Mouse (Mus musculus): ENCODE measurements around the gene Cdkl5. TPM values are rescaled to one million over a fixed set of nuclear protein-coding genes. Genes with fewer than 3 reads are reported as not detected.
"Not testable (repeated sequence)": the region's sequence is repeated elsewhere in the genome, so short reads cannot be mapped to it uniquely, and the experiment has no call there.

Gene Cdkl5
- polyA plus RNA-seq, 3 experiments from 2014 or later: 0.42 to 0.56 (median 0.43) TPM

DNA sequence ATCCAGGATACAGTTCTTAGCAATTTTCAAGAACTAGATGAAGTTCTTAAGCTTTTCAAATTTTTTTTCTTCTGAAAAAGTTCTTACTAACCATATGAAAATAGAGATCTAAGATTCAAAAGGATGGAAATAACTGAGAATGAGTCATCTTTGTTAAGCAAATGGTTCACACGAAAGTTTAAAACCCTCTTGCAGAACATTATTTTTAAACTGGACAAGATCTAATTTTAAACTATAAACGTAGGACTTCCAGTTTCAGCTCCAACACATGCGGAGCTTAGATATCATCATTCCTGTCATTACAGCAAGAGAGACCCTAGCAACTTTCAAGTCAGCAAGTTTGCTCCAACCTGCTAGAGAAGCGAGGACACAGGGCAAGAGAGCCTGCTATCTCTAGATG lies 88.0 kb downstream of the Cdkl5 start:
- no peak for ATAC-seq

DNA sequence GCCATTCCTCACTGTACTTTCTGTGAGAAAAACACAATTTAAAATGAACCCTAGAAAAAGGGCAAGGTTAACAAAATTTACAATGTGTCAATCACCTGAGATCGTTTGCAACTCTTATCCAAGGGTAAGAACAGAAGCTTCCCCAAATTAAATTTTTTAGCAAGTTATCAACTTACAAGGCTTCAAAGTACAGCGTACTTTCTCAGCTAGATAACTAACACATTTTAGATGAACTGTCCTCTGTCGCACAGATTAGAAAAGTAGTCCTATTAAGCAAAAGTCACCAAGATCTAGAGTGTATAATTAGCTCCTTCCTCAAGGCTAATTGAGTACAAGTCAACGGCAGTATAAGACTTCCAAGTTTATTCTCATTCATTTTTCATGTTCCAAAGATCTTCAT lies 88.6 kb downstream of the Cdkl5 start:
- no peak for ATAC-seq

DNA sequence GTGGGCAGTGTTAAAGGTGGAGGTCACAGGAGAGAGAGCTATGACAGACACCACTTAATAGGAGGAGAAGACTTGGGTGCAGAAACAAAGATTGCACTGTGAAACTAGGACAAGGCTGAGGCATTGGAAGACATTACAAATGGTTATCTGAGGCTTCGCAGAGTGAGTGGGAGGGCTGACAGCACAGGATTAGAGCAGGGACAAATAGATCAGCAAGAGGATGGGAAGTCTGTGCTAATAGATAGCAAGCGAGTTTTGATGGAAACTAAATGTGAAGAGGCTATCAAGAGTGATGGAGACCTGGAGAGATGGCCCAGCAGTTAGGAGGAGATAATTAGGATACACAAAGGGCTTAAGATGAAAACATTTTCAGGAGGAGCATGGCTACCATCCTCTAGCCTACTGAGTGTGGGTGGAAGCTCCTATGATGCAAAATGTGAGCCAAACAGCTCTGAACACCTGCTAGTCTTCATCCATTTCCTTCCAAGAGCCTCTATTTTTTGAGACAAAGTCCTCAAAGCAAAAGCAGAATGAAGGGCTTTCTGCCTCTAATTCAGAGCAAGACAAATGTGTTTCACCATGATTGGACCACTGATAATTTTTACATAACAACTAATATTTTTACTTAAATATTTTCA lies 89.3 kb downstream of the Cdkl5 start:
- ATAC-seq: no peak

DNA sequence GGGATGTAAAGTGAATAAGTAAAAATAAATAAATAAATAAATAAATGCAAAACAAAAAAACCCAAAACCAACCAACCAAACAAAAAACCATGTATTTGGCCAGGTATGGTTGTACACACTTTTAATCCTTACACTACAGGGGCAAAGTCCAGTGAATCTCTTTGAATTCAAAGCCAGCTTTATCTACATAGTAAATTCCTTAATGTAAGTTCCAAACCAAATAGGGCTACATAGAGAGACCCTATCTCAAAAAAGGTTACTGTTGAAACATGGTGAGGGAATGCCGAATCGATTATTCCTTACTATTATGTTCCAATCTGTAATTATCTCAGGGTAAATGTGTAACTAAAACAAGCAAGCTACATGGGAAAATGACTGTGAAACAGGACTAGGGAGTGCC lies 93.4 kb downstream of the Cdkl5 start:
- no peak for ATAC-seq

DNA sequence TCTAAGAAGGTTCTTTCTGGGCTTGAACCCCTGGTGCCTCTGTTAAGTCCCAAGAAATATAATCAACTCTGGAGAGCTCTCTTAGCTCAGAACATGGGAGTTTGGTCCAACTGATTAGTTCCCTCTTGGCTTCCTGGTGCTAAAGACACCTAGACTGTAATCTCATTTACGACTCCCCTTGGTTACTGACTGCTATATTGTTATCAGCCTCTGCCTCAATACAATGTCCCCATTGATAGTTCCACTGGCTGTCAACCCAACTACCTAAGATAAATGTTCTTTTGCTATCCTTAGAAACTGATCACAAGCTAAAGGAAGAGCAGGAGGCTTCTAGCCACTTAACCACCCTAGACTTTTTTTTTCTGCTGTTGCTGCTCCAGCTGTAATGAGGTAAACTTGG lies 102.4 kb downstream of the Cdkl5 start:
- ATAC-seq: no peak

DNA sequence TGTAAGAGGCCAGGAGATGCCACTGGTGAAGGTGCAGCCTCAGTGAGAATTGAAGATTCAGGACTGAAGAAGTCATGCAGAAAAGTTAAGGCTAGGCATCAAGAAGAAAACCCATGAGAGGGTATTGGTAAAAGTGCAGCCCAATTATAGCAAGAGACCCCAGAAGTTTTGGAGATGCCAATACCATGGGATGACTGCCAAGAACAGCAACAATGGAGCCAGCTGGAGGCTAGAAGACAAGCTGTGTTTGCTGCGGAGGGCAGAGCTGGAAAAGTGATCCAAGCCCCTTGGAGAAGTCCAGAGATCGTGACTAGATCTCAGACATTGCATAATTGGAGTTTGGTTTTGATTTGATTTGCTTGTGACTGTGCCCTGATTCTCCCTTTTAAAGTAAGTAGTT lies 108.2 kb downstream of the Cdkl5 start:
- no peak for ATAC-seq

DNA sequence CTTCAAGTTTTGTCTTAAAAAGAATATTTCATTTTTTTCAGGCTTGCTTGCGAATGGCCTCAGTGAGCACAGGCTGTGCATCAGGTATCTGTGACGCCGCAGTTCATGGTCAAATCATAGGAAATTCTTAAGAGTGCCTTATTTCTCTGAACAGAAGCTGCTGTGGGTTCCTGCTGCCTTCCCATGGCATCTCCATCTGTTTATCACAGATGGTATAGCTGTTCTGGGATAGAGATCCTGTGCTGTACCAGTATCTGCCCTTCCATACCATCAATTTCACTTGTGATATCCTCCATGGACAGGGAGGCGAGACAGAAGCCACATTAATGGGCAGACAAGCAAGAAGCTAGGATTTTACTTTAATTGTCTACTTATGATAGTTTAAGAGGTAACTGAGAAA lies 127.9 kb downstream of the Cdkl5 start:
- ATAC-seq: no peak

DNA sequence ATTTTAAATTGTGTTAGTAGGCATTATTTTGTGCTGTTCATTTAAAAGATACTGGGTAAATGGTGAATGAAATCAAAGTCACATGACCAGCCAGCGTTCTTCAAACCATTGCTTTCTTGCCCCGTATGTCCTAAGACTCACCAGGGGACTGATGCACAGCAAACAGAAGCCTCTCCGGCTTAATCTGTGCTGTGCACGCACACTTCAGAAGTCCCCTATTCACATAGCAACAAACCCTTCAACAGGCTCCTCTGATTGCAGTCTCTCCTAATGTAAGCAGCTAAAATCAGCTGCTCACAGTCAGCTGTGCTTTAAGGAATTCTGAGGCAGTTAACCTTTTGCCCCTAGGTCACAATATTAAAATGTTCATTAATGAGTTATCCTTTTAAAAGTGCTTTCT lies 129.5 kb downstream of the Cdkl5 start:
- no peak for ATAC-seq

DNA sequence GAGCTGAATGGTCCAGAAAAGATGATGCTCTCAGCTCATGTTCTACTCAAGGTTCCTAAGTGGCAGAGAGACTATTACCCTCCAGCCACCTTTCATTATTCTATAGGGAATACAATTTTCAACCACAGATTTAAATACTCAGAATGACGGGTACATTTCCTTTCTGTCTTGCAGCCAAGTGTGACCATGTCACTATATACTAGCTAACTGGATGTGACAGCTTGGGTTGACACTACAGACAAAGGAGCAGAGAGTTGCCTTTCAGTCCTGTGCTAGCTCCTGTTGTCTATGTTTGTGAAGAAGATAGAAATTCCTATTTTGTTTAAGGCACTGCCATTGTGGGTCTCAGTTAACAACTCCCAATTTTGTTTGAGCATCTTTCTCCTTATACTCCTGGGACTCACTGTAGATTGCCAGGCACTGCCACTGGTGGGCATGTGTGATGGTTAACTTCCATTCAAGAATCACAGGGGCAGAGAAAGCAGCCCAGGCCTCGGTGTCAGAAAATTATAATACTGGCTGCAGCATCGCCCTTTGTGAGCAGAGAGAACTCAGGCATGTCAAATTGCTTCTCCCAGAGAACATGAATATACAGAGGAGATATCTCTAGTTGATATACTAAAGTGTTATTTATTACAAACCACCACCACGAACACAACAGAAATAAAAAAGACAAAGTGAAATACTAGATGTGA lies 130.7 kb downstream of the Cdkl5 start:
- ATAC-seq: no peak

DNA sequence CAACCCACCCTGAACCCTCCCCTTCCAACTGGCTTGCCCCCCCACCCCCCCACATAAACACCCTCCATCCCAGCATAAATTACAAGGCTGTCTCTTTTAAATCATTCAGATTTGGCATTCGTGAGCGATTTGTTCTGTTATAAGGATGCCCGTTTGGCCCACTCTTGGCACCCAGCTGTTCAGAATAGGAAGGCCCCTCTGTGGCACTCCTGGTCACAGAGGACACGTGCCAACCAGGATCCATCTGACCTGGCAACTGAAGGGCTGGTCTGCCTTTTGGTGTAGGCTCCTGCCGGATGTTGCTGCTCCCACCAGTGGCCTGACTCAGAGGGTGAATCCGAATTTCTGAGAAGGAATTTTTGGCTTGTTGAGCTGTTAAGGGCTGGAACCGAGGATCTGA lies 186.3 kb downstream of the Cdkl5 start:
- no peak for ATAC-seq

DNA sequence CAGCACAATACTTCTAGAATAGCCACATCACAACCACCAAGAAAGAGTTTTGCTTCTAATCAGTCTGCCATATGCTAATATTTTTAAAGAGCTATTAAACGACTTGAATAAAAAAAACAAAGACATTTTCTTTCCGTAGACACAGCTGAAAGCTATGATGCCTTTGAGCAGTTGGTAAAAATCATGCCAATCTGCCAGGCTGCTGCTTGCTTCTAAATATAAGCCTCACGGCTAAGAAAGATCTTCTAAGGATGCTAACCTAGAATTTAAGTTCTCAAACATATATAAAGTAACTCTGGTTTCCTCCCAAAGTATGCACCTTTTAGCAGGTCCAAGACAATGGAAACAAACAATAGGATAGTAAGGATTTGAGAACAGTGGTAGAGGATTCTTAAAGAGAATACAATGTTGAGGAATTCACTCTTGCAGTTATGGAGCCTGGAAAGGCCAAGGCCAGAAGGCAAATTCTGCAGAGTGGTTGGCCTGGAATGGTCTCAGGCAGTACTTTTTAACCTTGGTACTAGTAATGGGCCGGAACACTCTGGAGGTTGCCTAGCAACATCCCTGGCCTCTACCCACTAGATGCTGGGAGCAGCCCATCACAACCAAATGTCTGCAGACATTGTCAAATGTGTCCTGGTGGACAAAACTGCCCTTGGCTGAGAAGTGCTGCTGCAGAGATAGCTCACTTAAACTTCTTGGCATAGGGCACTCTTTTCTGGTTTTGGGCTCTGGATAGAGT lies 189.9 kb downstream of the Cdkl5 start:
- no peak for ATAC-seq

DNA sequence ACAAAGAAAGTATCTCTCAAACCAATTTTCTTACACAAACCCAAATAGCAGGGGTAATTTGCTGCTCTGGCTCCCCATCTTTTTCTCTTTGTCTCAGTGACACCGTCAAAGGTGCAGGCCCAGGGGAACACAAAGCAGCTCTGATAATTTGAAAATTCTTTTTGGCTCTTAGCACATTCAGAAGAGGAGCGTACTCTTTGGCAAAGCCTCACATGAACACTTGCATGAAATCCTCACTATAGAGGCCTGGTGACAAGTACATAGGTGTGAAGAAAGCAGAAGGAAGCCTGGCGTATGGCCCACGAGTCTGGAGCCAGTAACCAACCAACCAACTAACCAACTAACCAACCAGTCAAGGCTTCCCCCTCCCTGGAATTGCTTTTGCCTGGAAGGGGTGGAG lies 199.6 kb downstream of the Cdkl5 start:
- ATAC-seq: no peak

DNA sequence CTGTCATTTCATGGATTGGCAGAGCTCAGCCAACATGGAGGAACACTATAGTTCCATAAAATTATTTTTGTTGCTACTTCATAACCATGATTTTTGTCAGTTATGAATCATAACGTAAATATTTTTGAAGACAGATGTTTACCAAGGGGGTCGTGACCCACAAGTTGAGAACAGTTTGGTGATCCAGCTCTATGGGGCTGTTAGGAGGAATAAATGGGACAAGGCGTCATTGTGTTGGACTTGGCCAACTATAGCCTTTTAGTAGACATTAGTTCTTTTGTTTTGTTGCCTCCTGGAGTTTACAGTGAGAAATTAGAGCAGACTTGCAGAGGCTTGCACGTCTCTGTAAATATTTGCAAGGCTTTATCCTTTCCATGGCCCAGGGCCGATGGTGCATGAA lies 212.2 kb downstream of the Cdkl5 start:
- ATAC-seq: no peak

DNA sequence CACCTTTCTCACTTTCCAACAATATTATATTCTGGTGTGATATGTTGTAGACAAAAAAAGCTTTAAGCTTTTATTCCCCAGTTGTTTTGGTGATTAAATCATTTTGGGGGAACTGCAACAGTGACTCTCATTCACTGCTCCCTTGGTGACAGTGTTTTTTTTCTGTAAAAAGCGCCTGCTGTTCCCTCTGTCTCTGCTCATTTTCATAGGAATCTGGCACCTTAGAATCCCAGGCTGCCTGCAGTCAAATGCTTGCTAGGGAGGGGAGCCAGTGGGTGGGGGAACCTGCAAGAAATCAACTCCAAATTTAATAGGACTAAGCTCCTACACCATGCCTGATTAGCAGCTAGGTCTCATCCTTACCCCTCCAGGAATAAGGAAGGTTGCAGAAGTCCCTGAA lies 221.5 kb downstream of the Cdkl5 start:
- ATAC-seq: no peak

DNA sequence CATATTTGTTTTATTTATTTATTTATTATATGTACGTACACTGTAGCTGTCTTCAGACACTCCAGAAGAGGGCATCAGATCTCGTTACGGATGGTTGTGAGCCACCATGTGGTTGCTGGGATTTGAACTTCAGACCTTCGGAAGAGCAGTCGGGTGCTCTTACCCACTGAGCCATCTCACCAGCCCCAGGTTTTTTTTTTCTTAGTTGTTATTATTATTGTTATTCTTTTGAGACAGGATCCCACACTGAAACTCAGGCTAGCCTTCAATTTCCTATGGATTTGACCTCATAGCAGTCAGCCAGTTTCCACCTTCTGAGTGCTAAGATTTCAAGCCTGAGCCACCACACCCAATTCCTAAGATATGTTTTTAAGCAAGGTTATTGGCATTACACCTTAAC lies 224.9 kb downstream of the Cdkl5 start:
- not testable (repeated sequence) for ATAC-seq

DNA sequence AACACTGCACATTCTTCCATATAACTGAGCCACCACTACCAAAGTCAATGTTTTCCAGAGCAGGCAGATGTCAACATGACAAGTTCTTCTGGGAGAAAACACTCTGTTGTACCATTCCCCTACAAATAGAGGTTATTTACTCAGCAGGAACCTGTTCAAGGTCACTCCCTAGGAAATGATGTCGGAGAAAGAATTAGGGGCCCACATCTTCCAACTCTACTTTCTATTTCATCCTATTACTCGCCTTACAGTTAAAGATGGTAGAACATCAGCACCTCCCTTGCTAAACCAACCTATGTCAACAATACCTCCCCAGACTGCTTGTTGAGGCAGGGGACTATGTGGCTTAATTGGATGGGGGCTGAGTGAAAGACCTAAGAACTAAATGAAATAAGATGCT lies 226.8 kb downstream of the Cdkl5 start, which contains the start of gene Rs1:
TSS of gene Rs1 (plus strand) at position 301 of the 400 bp plus-strand sequence.
- no peak for ATAC-seq

DNA sequence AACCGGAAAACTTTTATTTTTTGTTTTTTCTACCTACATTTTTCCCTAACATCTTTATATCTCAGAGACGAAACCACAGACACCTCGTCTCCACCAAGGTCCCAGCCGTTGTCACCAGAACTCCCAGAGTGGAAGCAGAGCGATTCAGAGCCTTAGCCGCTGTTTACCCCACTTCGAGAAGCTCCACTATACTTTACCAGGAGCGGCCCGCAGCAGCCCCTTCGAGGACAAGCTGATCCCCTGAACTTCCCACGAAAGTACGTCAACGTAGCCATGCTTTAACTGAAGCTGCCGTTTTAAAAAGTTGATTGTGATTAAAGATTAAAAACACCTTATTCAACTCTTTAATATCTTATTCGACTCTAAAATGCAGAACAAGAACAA lies 228.3 kb downstream of the Cdkl5 start:
- ATAC-seq: peak; percentile 61

DNA sequence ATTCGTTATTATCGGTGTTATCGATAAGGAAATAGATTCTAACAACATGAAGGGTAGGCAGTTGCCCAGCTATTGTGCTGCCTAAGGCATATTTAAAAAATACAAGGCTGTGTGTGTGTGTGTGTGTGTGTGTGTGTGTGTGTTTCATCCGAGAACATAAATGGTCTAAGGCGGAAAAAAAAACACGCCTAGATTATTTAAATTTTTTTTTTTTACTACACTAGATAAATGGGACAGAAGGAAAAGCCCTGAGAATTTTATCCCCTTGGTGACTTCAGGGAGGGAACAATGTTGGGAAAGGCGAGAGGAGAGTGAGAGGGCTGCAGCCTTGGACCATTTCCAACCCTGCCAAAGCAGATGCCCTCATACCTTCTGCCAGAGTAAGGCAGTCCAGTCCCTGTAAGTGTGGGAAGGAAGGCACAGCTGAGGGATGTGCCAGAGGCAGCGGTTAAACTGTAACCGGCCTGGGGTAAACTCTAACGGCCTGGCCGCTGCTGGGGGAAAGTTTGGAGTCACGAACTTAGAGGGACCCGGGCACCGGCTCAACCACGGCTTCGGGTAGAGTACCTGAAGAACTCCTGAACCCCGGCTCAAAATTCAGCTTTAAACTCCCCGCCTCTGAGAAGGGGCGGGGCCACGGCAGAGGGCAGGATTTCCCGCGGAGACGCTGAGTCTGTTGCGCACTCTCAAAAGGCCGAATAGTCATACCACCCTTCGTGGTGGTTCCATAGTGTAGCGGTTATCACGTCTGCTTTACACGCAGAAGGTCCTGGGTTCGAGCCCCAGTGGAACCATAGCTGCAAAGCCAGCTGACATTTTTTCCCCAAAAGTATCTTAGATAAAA lies 228.9 kb downstream of the Cdkl5 start:
- ATAC-seq: peak; percentile 93

DNA sequence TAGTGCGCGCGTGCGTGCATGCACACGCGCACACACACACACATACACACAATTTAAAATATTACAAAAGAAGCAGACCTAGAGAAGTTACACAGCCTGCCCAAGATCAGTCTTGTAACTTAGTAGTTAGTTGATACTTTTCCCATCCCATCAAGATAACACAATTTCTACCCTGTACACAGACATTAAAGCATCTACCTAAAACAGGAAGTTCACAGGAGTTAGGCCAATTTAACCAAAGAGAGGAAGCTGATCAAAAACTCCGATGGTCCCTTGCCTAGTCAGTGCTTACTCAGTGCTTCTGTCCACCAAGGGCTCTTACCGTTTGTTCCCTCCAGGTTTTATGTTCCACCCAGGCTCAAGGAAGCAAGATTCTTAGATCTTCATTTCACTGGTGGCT lies 243.7 kb downstream of the Cdkl5 start:
- no peak for ATAC-seq

DNA sequence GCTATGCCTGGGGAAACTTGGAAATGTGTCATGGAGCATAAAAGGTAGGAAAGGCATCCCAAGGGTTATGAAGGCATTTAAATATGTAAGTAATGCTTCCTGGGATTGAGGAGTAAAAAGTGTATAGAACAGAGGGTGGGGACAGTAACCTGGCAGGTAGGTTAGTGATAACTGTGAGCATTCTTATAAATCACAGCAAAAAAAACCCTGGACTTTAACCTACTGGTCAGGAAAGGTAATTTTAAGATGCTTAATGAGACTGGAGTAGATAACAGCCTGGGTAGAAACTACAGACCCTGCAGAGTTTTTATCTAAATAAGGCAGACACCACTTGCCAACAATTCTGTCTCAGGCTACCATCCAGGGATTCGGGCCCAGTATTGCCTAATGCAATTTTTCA lies 245.9 kb downstream of the Cdkl5 start:
- no peak for ATAC-seq

DNA sequence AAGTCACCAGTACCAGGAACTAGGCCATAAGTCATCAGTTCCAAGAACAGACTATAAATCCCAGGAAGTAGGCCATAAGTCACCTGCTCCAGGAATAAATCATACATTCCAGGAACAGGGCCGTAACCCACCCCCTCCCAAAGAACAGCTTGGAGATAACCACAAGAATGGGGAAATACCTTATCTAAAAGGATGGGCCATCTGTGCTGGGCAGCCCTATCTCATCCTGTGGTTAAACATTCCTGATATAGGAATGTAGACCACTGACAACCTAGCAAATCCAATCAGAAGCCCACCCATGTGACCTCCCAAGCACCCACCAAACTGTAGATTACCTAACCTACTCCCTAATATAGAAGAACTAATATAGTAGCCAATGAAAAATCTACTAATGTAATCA lies 249.1 kb downstream of the Cdkl5 start:
- no peak for ATAC-seq

DNA sequence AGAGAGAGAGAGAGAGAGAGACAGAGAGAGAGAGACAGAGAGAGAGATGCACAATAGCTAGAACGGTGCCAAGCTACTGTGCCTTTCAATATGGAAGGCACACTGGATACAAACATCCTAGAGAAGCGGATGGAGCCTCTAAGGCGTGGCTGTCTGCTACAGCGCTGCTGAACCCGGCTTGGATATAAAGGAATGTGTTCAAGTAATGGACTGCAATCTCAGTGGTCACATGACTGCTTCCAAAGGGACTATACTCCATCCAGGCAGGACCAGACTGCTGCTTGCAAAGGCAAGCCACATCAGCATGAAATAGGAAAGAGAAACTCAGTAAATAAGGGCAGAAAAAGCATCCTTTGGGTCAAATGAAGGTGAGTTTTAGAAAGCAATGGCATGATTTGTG lies 258.9 kb downstream of the Cdkl5 start, which contains the start of gene Ppef1:
TSS of gene Ppef1 (minus strand) at position 116 of the 400 bp plus-strand sequence.
- no peak for ATAC-seq

All from inflammation-experienced regulatory T-cells, adult 6 months (primary cell).